Mouse (Mus musculus): ENCODE results near the gene Tjap1. TPM values are rescaled to one million over a fixed set of nuclear protein-coding genes. Genes with fewer than 3 reads are reported as not detected.

The Tjap1 gene
- polyA plus RNA-seq, 1 experiment, result 89.2 TPM

- 87% methylated on average over 8 of the region's 8 CpGs for WGBS
- Histone ChIP-seq H3K27ac (ENCODE audit: insufficient read depth, low read depth, low read length) (no peak overlapping the region), H3K4me1 (ENCODE audit: control insufficient read depth, insufficient read depth, insufficient read length, low read length) (peaks cover 9% of the 10 kb centered on the region), H3K36me3 (ENCODE audit: control insufficient read depth, insufficient read depth, low read length) (peaks cover 4% of the 10 kb centered on the region; the same call in 1 of the 2 replicates), H3K4me3 (ENCODE audit: low read depth, low read length) (no peak overlapping the region), H3K27me3 (ENCODE audit: control insufficient read depth, insufficient read depth, low read length) (no peaks in the 10 kb centered on the region)
- TF ChIP-seq CTCF (IDR thresholded peaks at IDR 0.05; ENCODE audit: extremely low read depth, insufficient read length, insufficient replicate concordance, low read depth, low read length) (no peak), POLR2A (IDR thresholded peaks at IDR 0.05; ENCODE audit: low read depth, low read length) (no peak)
Observed at GRCm38 (mm10) chr17:46283911-46284310, 1.1 kb upstream of the Tjap1 start.

GRCm38 (mm10) chr17:46283140-46283539 lies 314 bp upstream of the Tjap1 start:
- H3K27me3 ChIP-seq (ENCODE audit: control insufficient read depth, insufficient read depth, low read length), result no peaks in the 10 kb centered on the region
- TF ChIP-seq CTCF (IDR thresholded peaks at IDR 0.05; ENCODE audit: extremely low read depth, insufficient read length, insufficient replicate concordance, low read depth, low read length) (no peak), POLR2A (IDR thresholded peaks at IDR 0.05; ENCODE audit: low read depth, low read length) (no peak)
- 13% methylated on average over 9 of the region's 9 CpGs for WGBS
- peaks cover 7% of the 10 kb centered on the region for H3K4me1 ChIP-seq (ENCODE audit: control insufficient read depth, insufficient read depth, insufficient read length, low read length)
- peak overlapping the region; percentile 22 for H3K4me3 ChIP-seq (ENCODE audit: low read depth, low read length)
- H3K27ac ChIP-seq (ENCODE audit: insufficient read depth, low read depth, low read length), result peak overlapping the region; percentile 67
- peaks cover 4% of the 10 kb centered on the region; the same call in 1 of the 2 replicates for H3K36me3 ChIP-seq (ENCODE audit: control insufficient read depth, insufficient read depth, low read length)

GRCm38 (mm10) chr17:46278011-46278765 lies 4.6 kb downstream of the Tjap1 start:
- Histone ChIP-seq H3K4me1 (ENCODE audit: control insufficient read depth, insufficient read depth, insufficient read length, low read length) (peaks cover 3% of the 10 kb centered on the region), H3K36me3 (ENCODE audit: control insufficient read depth, insufficient read depth, low read length) (peaks cover 10% of the 10 kb centered on the region), H3K27me3 (ENCODE audit: control insufficient read depth, insufficient read depth, low read length) (no peaks in the 10 kb centered on the region), H3K4me3 (ENCODE audit: low read depth, low read length) (no peak overlapping the region), H3K27ac (ENCODE audit: insufficient read depth, low read depth, low read length) (no peak overlapping the region)
- WGBS, result 92% methylated on average over 12 of the region's 12 CpGs
- TF ChIP-seq CTCF (IDR thresholded peaks at IDR 0.05; ENCODE audit: extremely low read depth, insufficient read length, insufficient replicate concordance, low read depth, low read length), result no peak
- TF ChIP-seq POLR2A (IDR thresholded peaks at IDR 0.05; ENCODE audit: low read depth, low read length), result no peak

- Histone ChIP-seq H3K36me3 (ENCODE audit: control insufficient read depth, insufficient read depth, low read length) (peaks cover 10% of the 10 kb centered on the region), H3K27me3 (ENCODE audit: control insufficient read depth, insufficient read depth, low read length) (no peaks in the 10 kb centered on the region), H3K27ac (ENCODE audit: insufficient read depth, low read depth, low read length) (no peak overlapping the region), H3K4me3 (ENCODE audit: low read depth, low read length) (no peak overlapping the region), H3K4me1 (ENCODE audit: control insufficient read depth, insufficient read depth, insufficient read length, low read length) (peaks cover 2% of the 10 kb centered on the region)
- 78% methylated on average over 4 of the region's 4 CpGs for WGBS
- TF ChIP-seq POLR2A (IDR thresholded peaks at IDR 0.05; ENCODE audit: low read depth, low read length), result no peak
- no peak for TF ChIP-seq CTCF (IDR thresholded peaks at IDR 0.05; ENCODE audit: extremely low read depth, insufficient read length, insufficient replicate concordance, low read depth, low read length)
Observed at GRCm38 (mm10) chr17:46277586-46277985, 5.2 kb downstream of the Tjap1 start.

- 93% methylated on average over 10 of the region's 10 CpGs for WGBS
- peaks cover 17% of the 10 kb centered on the region for H3K36me3 ChIP-seq (ENCODE audit: control insufficient read depth, insufficient read depth, low read length)
- H3K4me1 ChIP-seq (ENCODE audit: control insufficient read depth, insufficient read depth, insufficient read length, low read length), result peaks cover 3% of the 10 kb centered on the region; the same call in 1 of the 2 replicates
- no peak overlapping the region for H3K27ac ChIP-seq (ENCODE audit: insufficient read depth, low read depth, low read length)
- no peaks in the 10 kb centered on the region for H3K27me3 ChIP-seq (ENCODE audit: control insufficient read depth, insufficient read depth, low read length)
- no peak for TF ChIP-seq CTCF (IDR thresholded peaks at IDR 0.05; ENCODE audit: extremely low read depth, insufficient read length, insufficient replicate concordance, low read depth, low read length)
- no peak for TF ChIP-seq POLR2A (IDR thresholded peaks at IDR 0.05; ENCODE audit: low read depth, low read length)
- H3K4me3 ChIP-seq (ENCODE audit: low read depth, low read length), result no peak overlapping the region
Observed at GRCm38 (mm10) chr17:46275506-46275905, 7.3 kb downstream of the Tjap1 start.

- no peak overlapping the region for H3K4me3 ChIP-seq (ENCODE audit: low read depth, low read length)
- peaks cover 14% of the 10 kb centered on the region for H3K36me3 ChIP-seq (ENCODE audit: control insufficient read depth, insufficient read depth, low read length)
- 94% methylated on average over 6 of the region's 6 CpGs for whole genome bisulfite sequencing
- H3K27ac ChIP-seq (ENCODE audit: insufficient read depth, low read depth, low read length), result no peak overlapping the region
- TF ChIP-seq CTCF (IDR thresholded peaks at IDR 0.05; ENCODE audit: extremely low read depth, insufficient read length, insufficient replicate concordance, low read depth, low read length) (no peak), POLR2A (IDR thresholded peaks at IDR 0.05; ENCODE audit: low read depth, low read length) (no peak)
- H3K4me1 ChIP-seq (ENCODE audit: control insufficient read depth, insufficient read depth, insufficient read length, low read length), result peaks cover 7% of the 10 kb centered on the region
- H3K27me3 ChIP-seq (ENCODE audit: control insufficient read depth, insufficient read depth, low read length), result no peaks in the 10 kb centered on the region
Observed at GRCm38 (mm10) chr17:46275034-46275433, 7.8 kb downstream of the Tjap1 start.

GRCm38 (mm10) chr17:46274465-46274864 lies 8.4 kb downstream of the Tjap1 start:
- Histone ChIP-seq H3K27ac (ENCODE audit: insufficient read depth, low read depth, low read length) (no peak overlapping the region), H3K4me3 (ENCODE audit: low read depth, low read length) (no peak overlapping the region), H3K36me3 (ENCODE audit: control insufficient read depth, insufficient read depth, low read length) (peaks cover 14% of the 10 kb centered on the region), H3K4me1 (ENCODE audit: control insufficient read depth, insufficient read depth, insufficient read length, low read length) (peaks cover 7% of the 10 kb centered on the region), H3K27me3 (ENCODE audit: control insufficient read depth, insufficient read depth, low read length) (no peaks in the 10 kb centered on the region)
- 84% methylated on average over 6 of the region's 6 CpGs for WGBS
- no peak for TF ChIP-seq POLR2A (IDR thresholded peaks at IDR 0.05; ENCODE audit: low read depth, low read length)

Data from small intestine, adult 2 months (tissue).